Mouse (Mus musculus) hindbrain, embryonic 16.5 days (tissue): ENCODE results near the gene Dennd6a. TPM values are rescaled to one million over a fixed set of nuclear protein-coding genes. Genes with fewer than 3 reads are reported as not detected.

Experiments
- ATAC-seq: fragments of 200-750 bp; cut with Nextera tagmentation; 2 replicates; pipeline ENCODE4 v1.8.0; 2017; ENCODE audit warnings: moderate TSS enrichment, moderate library complexity
- H3K27ac ChIP-seq: fragments of 300-500 bp; sonication (generic); 2 replicates; pipeline ENCODE4 v1.5.1; 2014; ENCODE audit warnings: low read depth, mild to moderate bottlenecking, control low read depth, low read length, moderate library complexity
- H3K27me3 ChIP-seq: fragments of 300-500 bp; sonication (generic); replicated peaks from 2 replicates; pipeline ENCODE4 v1.6.1; 2014; ENCODE audit warnings: low read length; ENCODE audit not compliant: control insufficient read depth, insufficient read depth
- H3K36me3 ChIP-seq: fragments of 300-500 bp; sonication (generic); 2 replicates; pipeline ENCODE4 v1.6.1; 2014; ENCODE audit warnings: mild to moderate bottlenecking, low read length, moderate library complexity, mixed read lengths; ENCODE audit not compliant: control insufficient read depth, insufficient read depth
- H3K4me1 ChIP-seq: fragments of 300-500 bp; sonication (generic); 2 replicates; pipeline ENCODE4 v1.6.1; 2014; ENCODE audit warnings: low read depth, low read length; ENCODE audit not compliant: control insufficient read depth, insufficient read depth
- H3K4me2 ChIP-seq: fragments of 300-500 bp; sonication (generic); 2 replicates; pipeline ENCODE4 v1.6.1; 2014; ENCODE audit warnings: mild to moderate bottlenecking, low read length, control low read depth, moderate library complexity
- H3K4me3 ChIP-seq: fragments of 300-500 bp; sonication (generic); 2 replicates; pipeline ENCODE4 v1.5.1; 2014; ENCODE audit warnings: mild to moderate bottlenecking, low read length, control low read depth, moderate library complexity
- H3K9ac ChIP-seq: fragments of 300-500 bp; sonication (generic); 2 replicates; pipeline ENCODE4 v1.6.1; 2014; ENCODE audit warnings: low read depth, mild to moderate bottlenecking, control low read depth, low read length, moderate library complexity
- H3K9me3 ChIP-seq: fragments of 300-500 bp; sonication (generic); 2 replicates; pipeline ENCODE4 v1.6.1; 2014; ENCODE audit warnings: mild to moderate bottlenecking, low read length, moderate library complexity; ENCODE audit not compliant: control insufficient read depth
- WGBS: fragments of 180-500 bp; shearing (Covaris S2); extraction: QIAGEN DNeasy Blood & Tissue Kit; methylation state at CpG from one replicate; pipeline ENCODE4 v1.1.7; 2014; 5-methylcytosine and 5-hydroxymethylcytosine counted together
- polyA plus RNA-seq: library from polyadenylated mRNA; unstranded; fragments of >200 nt; fragmentation: Nextera tagmentation; extraction: Ambion mirVana; gene quantifications from 2 replicates; pipeline ENCODE4 v1.2.1, GENCODE M21; 2015

Gene Dennd6a
- polyA plus RNA-seq, 1 experiment from 2014 or later, result 14.9 TPM

DNA sequence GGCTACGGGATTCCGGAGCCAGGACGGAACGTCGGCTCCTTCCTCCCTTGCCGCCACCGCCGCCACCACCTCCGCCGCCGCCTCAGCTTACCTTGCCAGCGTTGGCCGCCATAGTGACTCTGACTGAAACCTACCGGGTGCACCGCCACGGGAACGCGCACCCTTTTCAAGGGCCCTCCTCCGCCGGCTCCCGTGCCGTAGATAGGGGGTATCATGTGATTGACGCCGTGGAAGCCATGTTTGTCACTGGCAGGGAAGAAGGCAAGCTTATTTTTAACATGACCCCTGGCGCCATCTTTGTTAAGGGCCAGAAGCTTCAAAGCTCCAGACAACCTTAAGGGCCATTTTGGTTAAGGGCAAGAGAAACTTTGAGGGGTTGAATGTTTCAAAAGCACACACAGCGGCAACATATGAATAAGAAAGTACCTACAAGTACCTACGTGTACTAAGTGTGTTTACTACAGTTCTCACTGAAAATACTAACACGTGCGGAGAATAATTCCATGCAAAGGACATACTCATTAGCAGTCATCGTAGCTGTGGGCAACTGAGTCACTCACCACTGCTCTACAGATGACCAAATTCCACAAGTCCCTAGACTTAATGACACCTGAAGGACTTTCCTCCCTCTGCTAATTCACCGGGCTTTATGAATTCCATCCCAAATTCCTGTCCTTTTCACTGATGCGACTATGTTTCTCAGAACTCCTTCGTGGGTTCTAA is 38.7 kb upstream of the Dennd6a start, which contains the start of gene Slmap:
Gene Slmap (minus strand): TSS at position 175 of the 723 bp plus-strand sequence.
- Histone ChIP-seq H3K27ac (peak within 1 kb of the TSS; percentile 93), H3K4me2 (peak within 1 kb of the TSS; percentile 89), H3K4me1 (peaks cover 25% of the 10 kb centered on the region), H3K4me3 (peak within 1 kb of the TSS; percentile 72), H3K9me3 (no peaks in the 10 kb centered on the region), H3K9ac (peak within 1 kb of the TSS; percentile 81), H3K36me3 (no peaks in the 10 kb centered on the region), H3K27me3 (no peaks in the 10 kb centered on the region)
- peak; percentile 96 for ATAC-seq
- 12% methylated on average over 33 of the region's 33 CpGs for WGBS

DNA sequence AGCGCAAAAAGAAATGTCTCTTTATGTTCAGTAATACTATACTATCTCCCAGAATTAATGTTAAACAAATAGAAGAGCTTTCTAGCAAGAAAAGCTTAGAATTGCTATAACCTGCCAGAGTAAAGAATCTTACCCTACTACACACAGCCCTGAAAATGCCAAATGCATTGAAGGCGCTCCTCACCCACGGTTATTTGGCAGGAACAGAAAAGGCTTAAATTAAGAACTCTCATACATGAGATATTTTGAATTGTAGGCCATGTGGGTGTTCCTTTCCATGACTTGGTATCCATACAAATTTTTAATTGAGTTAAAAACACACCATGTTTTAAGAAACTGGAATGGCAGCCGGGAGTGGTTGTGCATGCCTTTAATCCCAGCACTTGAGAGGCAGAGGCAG is 34.4 kb upstream of the Dennd6a start:
- Histone ChIP-seq H3K9ac (no peak overlapping the region), H3K27ac (no peak overlapping the region), H3K27me3 (no peaks in the 10 kb centered on the region), H3K4me3 (no peak overlapping the region), H3K4me2 (no peak overlapping the region), H3K4me1 (no peaks in the 10 kb centered on the region), H3K9me3 (no peaks in the 10 kb centered on the region), H3K36me3 (no peaks in the 10 kb centered on the region)
- 94% methylated on average over 4 of the region's 4 CpGs for WGBS
- ATAC-seq, result no peak

DNA sequence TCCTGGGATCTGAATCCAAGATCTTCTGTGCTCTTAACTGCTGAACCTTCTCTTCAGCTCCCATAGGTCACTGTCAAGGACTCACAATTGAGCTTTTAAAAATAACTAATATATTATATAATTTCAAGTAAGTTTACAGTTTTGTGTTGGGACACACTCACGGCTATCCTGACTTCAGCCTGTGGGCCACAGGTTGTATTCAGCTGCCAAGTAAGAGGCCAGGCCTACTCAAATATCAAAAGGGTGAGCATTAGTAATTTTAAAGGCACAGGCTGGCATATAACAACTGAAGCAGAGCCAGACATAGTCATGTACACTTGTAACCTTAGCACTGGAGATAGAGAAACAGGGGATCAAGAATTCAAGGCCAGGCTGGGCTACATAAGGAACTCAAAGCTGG is 33.1 kb upstream of the Dennd6a start:
- 65% methylated on average over 1 of the region's 1 CpGs for WGBS
- Histone ChIP-seq H3K4me2 (no peak overlapping the region), H3K9me3 (no peaks in the 10 kb centered on the region), H3K27ac (no peak overlapping the region), H3K4me3 (no peak overlapping the region), H3K4me1 (no peaks in the 10 kb centered on the region), H3K9ac (no peak overlapping the region), H3K27me3 (no peaks in the 10 kb centered on the region), H3K36me3 (no peaks in the 10 kb centered on the region)
- no peak for ATAC-seq

DNA sequence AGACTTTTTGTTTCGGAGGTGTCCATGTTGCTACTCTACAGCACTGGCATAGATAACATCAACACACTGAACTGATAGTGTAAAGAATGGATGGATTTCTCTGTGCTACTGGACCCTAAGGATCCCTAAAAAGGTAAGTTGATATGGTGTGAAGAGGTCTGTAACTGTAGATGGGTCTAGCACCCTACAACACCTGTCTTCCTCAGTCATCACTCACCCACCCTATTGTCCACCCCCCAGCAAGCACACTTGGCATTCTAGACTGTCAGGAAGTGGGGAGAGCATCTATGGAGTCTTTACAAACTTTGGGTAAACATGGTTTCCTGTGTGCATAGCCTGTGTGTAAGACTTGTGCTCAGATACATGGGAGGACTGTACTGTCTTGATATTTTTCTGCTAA is 31.5 kb upstream of the Dennd6a start:
- no peak overlapping the region for H3K4me3 ChIP-seq
- whole genome bisulfite sequencing, result 97% methylated on average over 1 of the region's 1 CpGs
- H3K27ac ChIP-seq, result no peak overlapping the region

DNA sequence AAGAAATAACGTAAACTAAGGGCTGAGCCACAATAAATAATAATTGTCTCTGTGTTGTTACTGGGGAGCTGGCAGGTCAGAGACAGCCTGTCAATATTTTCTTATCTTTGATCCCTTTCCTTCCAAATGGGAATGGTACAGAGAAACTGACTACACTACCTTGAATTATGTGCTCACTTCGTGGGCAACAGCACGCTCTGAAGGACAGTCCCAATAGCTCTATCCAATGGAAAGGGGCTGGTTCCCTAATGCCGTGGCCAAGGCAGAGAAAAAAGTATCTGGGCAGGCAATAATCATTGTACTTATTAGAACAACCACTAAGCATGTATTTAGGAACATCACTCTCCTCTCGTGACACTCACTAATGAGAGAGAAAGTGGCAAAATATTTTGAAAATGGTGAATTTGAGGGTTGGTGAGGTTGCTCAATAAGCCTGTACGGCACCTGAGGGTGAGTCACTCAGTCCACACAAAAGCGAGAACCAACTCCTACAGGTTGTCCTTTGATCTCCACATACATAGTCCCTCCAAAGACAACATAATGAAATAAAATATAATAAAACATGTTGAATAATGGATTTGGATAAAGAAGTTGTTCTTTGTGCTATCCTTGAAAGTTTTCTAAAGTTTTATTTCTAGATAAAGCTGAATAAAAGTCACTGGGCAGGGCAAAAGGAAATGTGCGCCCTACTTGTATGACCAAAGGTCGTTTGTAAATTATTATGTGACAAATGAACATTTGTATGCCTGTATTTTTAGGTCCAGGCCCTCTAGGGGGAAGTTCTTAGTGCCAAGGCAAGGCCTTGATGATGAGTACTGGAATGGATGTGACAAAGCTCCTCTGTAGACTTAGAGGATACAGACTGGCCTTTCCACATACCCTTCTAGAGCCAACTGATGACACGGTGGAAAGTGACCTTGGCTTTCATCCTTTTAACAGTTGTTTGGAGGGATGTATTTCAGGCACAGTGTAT is 25.9 kb upstream of the Dennd6a start:
- H3K4me1 ChIP-seq, result no peaks in the 10 kb centered on the region
- no peak overlapping the region for H3K4me2 ChIP-seq
- no peak overlapping the region for H3K27ac ChIP-seq
- 88% methylated on average over 10 of the region's 10 CpGs for WGBS
- no peaks in the 10 kb centered on the region for H3K36me3 ChIP-seq
- no peaks in the 10 kb centered on the region for H3K9me3 ChIP-seq
- ATAC-seq, result no peak
- no peaks in the 10 kb centered on the region for H3K27me3 ChIP-seq
- H3K4me3 ChIP-seq, result no peak overlapping the region
- no peak overlapping the region for H3K9ac ChIP-seq

More for the DNA sequence above, 31.5 kb upstream of the Dennd6a start:
- Histone ChIP-seq H3K9me3 (no peaks in the 10 kb centered on the region), H3K36me3 (no peaks in the 10 kb centered on the region), H3K4me2 (no peak overlapping the region), H3K27me3 (no peaks in the 10 kb centered on the region), H3K4me1 (no peaks in the 10 kb centered on the region), H3K9ac (no peak overlapping the region)
- ATAC-seq, result no peak

DNA sequence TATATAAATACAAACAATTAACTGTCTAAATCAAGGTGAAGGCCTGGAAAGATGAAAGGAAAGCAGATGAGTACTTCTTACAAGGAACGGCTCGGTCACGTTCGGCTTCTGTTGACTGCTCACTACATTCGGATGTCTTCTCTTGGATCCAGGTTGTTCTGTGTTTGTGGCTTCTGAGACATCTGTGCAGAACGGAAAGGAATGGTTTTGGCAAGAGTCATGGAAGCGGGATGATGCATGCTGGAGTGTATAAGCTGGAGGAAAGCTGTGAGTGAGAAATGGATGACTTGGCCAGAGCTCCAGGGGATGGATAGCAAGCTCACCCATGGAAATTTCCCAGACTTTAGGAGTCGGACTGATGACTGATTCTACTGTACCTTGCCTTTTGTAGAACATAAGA is 22.9 kb upstream of the Dennd6a start:
- no peaks in the 10 kb centered on the region for H3K36me3 ChIP-seq
- no peak for ATAC-seq
- H3K4me2 ChIP-seq, result no peak overlapping the region
- H3K9ac ChIP-seq, result no peak overlapping the region
- H3K4me3 ChIP-seq, result no peak overlapping the region
- no peaks in the 10 kb centered on the region for H3K4me1 ChIP-seq
- no peaks in the 10 kb centered on the region for H3K27me3 ChIP-seq
- no peaks in the 10 kb centered on the region for H3K9me3 ChIP-seq
- no peak overlapping the region for H3K27ac ChIP-seq
- 96% methylated on average over 8 of the region's 8 CpGs for WGBS

DNA sequence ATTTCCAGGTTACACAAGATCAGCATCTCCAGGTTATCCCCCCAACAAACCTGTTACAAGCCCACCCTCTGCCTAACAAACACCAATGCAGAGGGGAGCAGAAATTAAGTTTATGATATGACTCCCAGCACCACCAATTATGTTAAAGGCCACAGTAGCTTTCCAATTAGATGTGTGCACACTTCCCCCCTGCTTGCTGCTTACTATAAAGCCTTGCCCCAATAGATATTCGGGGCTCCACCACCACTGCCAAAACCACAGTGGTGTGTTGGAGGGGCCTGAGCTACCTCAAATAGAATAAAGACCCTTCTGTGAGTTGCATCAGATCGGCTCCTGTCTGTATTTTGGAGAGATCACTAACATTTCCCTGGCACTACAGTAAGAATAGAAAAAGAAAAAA is 21.2 kb upstream of the Dennd6a start:
- Histone ChIP-seq H3K4me3 (no peak overlapping the region), H3K36me3 (no peaks in the 10 kb centered on the region), H3K9me3 (no peaks in the 10 kb centered on the region), H3K4me2 (no peak overlapping the region), H3K4me1 (no peaks in the 10 kb centered on the region), H3K27me3 (no peaks in the 10 kb centered on the region), H3K27ac (no peak overlapping the region), H3K9ac (no peak overlapping the region)
- no peak for ATAC-seq
- 84% methylated on average over 2 of the region's 2 CpGs for WGBS

DNA sequence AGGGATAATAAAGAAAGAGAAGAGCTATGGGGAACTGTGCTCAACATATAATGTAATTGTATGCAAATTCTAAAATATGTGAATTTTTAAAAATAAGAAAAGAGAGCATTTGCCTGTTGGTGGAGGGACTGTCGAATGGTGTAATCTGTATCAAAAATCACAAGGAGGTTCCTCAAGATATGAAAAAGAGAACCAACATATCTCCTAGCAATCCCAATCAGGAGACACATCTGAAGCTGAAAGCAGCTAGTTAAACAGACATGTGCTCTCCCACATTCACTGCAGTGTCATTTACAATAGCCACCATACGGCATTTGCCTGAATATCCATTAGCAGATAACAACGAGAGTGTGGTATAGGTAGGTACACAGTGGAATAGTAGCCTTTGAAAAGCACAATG is 20.8 kb upstream of the Dennd6a start:
- no peak overlapping the region for H3K9ac ChIP-seq
- H3K9me3 ChIP-seq, result no peaks in the 10 kb centered on the region
- H3K4me1 ChIP-seq, result no peaks in the 10 kb centered on the region
- no peaks in the 10 kb centered on the region for H3K36me3 ChIP-seq
- no peak overlapping the region for H3K27ac ChIP-seq
- H3K4me2 ChIP-seq, result no peak overlapping the region
- H3K4me3 ChIP-seq, result no peak overlapping the region
- H3K27me3 ChIP-seq, result no peaks in the 10 kb centered on the region
- 89% methylated on average over 3 of the region's 3 CpGs for WGBS
- no peak for ATAC-seq

DNA sequence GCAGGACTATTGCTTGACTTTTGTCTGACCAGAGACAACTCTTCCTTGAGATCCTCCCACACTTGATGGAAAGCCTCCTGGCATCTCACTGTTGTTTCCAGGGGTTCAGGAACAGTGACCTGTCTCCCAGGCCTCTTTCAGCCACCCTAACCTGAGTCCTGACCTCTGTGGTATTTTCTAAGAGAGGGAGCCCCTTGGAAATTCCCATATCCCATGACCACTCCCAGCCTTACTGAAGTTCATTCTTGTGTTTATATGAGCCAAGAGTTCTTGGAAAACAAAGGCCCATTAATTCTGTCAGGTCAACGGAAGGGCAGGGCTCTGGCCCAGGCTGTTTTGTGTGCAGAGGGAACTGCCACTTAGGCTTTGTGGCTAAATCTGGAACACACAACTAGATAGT is 16.1 kb upstream of the Dennd6a start:
- H3K4me3 ChIP-seq, result no peak overlapping the region
- WGBS, result 50% methylated on average over 1 of the region's 1 CpGs

More for the DNA sequence above, 16.1 kb upstream of the Dennd6a start:
- no peaks in the 10 kb centered on the region for H3K27me3 ChIP-seq
- no peak overlapping the region for H3K4me2 ChIP-seq
- H3K9me3 ChIP-seq, result peaks cover 4% of the 10 kb centered on the region; the same call in 1 of the 2 replicates
- no peaks in the 10 kb centered on the region for H3K4me1 ChIP-seq
- H3K36me3 ChIP-seq, result no peaks in the 10 kb centered on the region
- no peak overlapping the region for H3K9ac ChIP-seq
- no peak for ATAC-seq
- no peak overlapping the region for H3K27ac ChIP-seq
